Mouse (Mus musculus) cerebellum, postnatal 36 days (tissue): ENCODE measurements at regions not wholly inside any gene's neighbourhood (a gene's known extent, or its start where the extent isn't known, plus 50 kb on each side); places are given as distances from the start of the nearest gene placed in this dataset.

Experiments
- DNase-seq, 2 experiments: peaks; one replicate each; pipeline ENCODE4 v3.0.0; 2021 to 2022; ENCODE audit warnings: mixed read lengths in 2 of 2

DNA sequence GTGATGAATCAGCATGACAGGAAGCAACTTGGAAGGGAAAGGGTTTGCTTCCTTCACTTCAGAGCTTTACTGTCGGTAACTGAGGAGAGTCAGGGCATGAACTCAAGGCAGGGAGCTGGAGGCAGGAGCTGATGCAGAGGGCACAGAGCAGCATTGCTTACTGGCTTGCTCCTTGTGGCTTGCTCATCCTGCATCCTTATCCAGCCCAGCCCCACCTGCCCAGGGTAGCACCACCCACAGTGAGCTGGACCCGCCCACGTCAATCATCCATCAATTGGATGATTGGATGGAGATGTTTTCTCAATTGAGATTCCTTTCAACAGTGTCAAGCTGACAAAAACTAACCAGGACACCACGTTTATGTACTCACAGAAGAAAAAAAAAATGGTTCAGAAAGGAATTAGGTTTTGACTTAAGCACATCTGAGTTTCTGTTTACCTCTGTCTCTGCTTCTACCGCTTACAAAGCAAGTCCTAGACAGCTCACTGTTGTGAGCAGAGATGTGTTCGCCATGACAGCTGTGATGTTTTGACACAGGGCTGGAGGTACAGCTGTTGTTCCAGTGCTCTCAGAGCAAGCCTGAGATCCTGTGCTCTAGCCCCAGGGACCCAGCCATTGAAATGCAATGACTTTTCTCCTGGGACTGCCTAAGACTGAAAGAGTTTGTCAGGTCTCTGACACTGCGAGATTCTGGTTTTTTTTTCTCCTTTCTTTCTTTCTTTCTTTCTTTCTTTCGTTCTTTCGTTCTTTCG lies 186.6 kb upstream of the Hes1 start:
- no peak for DNase-seq

- no peak for DNase-seq
Observed at GRCm38 (mm10) chr16:29879665-29880064, 184.5 kb upstream of the Hes1 start.

DNA sequence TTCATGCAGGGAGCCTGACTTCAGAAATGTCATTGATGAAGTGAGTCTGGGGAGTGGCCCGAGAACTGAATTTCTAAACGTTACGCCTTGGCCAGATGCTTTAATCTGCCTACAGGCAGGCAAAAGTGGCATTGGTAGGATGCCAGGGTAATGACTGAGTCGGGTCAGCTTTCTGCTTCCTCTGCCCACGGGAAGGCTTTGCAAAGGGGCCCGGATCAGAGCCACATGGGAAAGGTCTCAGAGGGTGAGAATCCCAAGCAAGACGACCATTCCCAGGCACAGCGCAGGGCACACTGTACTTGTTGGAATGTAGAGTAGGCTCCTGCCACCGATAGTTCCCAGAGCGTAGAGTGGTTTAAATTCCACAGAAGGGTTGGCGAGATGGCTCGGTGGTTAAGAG lies 182.7 kb upstream of the Hes1 start:
- DNase-seq: no peak

DNA sequence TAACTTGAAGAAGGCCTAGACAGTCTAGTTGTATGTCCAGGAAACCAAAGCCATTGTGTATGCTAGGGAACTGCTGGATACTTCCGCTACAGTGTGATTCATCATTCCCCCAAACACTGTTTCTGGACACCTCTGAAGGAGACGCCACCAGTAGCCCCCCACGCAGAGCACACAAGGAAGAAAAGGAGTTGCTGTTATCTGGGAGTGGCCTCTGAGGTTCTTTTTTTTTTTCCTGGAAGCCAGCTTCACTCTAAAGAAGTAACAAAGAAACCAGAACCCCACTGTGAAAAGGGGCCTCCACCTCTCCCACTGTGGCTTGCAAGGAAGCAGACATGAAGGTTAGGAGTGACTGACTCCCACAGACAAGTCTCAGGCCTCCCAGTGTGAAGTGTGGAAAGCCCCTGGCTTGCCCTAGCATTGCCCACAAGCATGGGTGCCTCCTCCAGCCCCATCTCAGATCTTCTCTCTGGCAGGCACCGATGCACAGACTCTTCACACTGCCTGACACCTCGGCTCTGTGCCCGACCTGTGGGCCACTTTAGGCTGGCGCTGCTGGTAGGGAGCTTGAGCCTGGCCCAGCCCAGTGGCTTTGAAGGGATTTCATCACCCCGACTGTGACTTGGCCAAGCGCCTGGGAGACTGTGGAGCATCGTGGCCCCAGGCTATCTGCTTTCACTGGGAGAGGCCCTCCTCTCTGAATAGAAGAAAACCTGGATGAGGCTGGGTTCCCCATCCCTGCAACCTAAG lies 181.8 kb upstream of the Hes1 start:
- peak; percentile 64 to 65 for DNase-seq

DNA sequence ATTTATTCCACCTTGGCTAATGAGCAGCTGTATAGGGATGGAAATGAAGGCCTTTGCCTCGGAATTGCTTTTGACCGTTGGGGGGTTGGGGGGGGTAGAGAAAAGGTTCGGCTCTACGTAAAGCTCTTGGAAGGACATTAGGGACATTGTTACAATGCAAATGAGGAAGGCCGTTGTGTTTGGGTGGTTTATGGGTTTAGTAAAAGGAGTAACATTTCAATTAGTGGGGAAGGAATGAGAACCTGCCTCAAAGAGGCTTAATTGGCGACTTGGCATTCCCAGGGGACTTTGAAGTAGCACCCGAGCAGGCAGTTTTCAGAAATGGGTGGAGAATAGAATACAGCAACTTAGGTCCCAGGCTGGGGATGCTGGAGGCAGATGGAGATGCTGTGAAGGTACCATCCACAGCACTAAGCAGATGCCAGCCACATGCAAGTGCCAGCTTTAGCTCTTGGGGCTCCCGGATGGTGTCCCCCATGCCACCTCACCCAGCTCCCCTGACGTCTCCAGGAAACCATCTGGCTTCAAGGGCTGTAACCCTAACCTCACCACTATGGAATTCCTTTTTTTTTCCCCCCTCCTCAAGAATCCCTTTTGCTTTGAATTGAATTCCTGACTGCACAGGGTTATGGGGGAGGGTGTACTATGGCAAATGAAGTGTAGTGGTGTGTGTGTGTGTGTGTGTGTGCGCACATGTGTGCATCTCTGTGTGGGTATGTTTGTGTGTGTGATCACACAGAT lies 180.8 kb upstream of the Hes1 start:
- no peak for DNase-seq

DNA sequence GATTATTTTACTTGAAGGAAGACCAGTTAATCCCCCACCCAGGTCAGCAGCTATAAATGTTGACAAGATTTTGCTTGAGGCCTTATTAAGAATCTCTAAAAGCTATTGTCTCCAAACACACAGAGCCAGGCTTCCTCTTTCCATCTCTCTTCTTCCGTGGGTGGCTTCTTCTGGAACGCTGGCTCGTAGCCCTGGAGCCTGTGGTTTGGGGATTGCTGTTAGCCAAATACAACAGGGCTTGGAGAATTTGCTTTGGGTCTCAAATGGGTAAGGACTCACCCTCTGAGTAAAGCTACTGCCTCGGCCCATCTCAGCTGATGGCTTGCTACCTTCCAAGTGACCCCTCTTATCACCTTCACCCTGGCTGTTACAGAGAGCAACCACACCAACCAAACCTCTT lies 179.3 kb upstream of the Hes1 start:
- no peak for DNase-seq

DNA sequence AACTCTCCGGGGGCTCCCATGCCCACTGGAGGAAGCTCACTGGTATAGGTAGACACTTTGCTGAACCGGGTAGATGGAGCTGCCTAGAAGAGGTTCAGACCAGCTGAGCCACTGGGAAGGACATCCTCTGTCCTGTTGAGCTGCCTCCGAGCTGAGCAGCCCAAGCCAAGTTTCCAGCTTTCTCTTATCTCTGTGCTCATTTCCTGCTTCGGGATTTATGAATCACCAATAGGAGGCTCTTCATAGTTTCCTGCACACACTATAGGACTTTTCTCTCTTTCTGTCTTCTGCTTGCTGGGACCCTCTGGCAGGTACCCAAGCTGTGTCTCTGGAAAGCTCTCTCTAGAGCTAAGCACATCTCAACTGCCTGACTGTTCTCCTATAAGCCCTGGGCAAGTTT lies 177.4 kb upstream of the Hes1 start:
- DNase-seq: no peak

DNA sequence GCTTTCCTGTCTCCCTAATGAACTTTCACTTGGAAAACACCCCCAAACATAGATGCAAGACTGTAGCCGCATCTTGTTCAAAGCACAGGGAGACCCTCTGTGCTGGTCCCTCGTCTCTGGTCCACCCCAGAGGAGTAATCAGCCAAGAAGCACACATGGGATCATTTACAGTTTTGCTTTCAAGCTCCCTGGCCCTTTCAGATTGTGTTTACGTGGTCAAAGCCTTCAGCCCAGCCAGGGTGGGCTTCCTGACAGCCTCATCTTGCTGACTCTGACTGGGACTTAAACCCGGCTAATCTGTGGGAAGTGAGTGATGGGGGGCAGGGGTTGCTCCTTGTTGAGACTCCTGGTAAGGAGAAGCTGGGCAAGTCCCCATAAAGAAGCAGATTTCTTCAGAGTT lies 174.8 kb upstream of the Hes1 start:
- no peak for DNase-seq

DNA sequence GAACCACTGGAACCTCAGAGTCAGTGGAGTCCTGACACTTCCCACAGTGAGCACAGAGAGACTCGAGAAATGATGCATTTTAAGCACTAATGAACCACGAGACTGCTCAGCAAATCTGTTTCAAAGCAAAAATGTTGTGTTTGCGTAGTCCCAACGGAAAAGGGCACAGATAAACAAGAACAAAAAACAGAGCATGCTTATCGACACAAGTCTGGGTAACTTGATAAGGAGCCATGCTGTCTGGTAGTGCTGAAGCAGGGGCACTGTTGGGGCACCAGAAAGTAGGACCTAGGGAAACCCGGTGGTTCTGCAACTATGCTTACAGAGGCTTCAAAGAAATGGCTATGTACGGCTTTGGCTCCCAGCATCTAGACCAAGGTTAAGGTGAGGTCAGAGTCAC lies 172.7 kb upstream of the Hes1 start:
- no peak for DNase-seq

- no peak for DNase-seq
Observed at GRCm38 (mm10) chr16:29893871-29894828, 170.0 kb upstream of the Hes1 start.

- DNase-seq: no peak
Observed at GRCm38 (mm10) chr16:29896393-29896792, 167.8 kb upstream of the Hes1 start.

DNA sequence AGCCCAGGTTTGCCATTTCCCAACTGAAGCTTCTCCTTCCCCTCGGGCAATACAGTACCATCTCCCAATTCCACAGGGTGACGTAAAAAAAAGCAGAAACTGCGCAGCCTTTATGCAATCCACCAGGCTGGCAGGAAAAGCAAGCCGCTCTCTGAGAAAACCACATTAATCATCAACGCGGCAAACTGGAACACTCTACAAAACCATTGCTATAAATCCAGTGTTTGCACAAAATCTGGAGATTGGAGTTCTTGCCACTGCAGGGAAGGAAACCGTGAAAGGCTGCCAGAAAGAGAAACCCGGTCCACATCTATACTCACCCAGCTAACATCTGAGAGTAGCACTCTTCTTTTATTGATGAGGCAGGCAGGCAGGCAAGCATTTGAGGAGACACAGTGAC lies 160.7 kb upstream of the Hes1 start:
- no peak for DNase-seq

GRCm38 (mm10) chr16:29904183-29904775 lies 159.9 kb upstream of the Hes1 start:
- DNase-seq: no peak

DNA sequence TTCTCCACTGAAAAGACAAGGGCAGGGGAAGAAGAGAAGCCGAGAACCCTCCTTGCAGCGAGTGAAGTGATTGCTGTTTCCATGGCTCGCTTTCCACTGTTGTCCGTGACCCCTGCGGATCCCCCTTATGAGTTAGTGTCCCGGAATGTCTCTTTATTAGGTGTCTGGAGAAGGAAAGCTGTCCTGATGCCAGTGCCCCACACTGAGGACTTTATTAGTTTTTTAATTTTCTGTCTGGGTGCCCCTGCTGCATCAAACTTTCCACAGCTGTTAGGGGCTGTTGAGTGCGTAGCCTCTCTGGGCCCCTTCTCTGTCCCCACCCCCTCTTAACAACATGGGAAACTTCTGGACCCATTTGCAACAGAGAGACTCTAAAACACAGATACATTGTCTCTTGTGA lies 156.9 kb upstream of the Hes1 start:
- no peak for DNase-seq

- no peak for DNase-seq
Observed at GRCm38 (mm10) chr16:29908031-29908430, 156.2 kb upstream of the Hes1 start.

GRCm38 (mm10) chr16:29909923-29910465 lies 154.2 kb upstream of the Hes1 start:
- DNase-seq: no peak

DNA sequence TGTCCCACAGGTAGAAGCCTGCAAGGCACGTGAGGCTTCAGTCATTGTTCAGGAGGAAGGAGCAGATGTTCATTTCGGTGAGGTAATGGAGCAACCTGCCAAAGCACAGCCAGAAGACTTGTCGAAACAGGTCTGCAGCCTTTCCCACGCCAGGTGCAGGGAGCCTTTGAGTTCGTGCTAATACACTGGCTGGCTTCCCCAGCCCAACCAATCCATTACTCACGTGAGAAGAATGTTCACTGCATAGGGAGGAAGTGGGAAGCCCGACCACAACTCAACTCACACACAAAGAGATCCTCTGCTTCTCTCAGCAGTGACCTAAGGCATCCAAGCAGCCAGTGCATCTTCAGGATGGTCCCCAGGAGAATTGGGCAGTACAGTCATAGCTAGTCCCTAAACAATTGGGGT lies 153.0 kb upstream of the Hes1 start:
- no peak for DNase-seq

DNA sequence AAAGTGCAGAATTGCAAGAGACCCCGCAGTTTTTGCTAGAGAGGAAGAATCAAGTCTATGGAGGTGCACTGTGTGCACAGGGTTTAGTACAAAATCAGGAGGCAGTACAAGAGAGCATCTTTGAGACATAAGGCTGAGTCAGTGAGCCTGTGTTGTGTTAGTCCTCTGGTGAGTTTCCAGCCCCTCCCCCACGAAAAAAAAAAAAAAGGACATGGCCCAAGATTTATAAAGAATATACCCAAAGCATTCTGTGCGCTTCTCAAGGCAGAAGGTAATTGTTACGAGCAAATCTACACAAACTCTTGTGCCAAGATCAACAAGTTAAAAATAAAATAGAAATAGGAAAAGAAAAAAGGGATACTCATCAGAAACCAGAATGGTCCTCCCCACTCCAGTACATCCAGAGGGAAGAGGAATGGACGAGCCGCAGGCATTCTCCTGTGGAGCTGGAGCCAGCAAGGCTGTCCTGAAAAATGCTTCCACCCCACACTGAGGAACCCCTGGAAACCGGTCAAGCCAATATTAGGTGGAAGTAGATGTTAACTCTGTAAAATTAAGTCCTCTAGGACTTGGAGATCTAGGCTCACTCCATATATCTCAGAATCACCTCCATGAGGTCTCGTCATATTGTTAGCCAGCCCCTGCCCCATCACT lies 150.7 kb upstream of the Hes1 start:
- DNase-seq: no peak

DNA sequence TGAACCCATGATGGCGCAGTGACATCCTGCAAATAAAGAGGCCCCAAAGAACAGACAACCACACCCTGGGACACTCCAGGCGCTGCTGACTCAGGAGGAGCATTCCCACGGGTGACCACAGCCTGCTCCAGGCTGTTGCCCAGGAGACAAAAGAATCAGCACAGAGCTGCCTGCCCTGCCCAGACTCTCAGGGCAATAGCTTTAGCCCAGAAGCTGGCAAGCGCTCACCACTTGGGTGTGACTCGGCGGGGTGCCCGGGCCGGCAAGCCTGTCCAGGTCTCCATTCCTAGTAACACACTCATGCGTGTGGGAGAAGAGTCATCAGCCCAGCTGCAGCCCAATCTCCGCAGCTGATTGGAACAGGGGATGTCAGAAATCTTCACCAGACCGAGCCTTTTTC lies 148.8 kb upstream of the Hes1 start:
- peak; percentile 38 to 51 for DNase-seq

DNA sequence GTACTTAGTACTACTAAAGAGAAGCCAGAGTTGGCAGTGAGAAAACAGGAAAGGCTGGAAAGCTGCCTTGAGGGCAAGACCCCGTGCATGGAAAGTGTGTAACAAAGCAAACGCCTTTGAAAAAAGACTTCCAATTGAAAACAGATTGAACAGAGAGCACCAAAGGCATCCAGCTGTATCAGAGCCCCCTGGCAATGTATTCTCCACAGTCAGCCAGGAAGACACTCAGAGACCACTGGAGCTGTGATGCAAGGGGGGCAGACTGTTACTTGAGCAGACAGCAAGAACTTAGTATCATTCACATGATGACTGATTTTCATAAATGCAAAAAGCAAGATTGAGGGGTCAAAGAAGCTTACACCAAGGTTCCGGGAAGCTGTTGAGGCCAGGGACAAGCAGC lies 146.2 kb upstream of the Hes1 start:
- no peak for DNase-seq

- DNase-seq: no peak
Observed at GRCm38 (mm10) chr16:29918396-29918795, 145.8 kb upstream of the Hes1 start.
